Mouse (Mus musculus): ENCODE results near the gene Ltv1. TPM values are rescaled to one million over a fixed set of nuclear protein-coding genes. Genes with fewer than 3 reads are reported as not detected.
A peak's percentile ranks its signal among the peaks of the same experiment; 100 is the strongest.
"Not testable (repeated sequence)": the region's sequence is repeated elsewhere in the genome, so short reads cannot be mapped to it uniquely, and the experiment has no call there.

Gene Ltv1
- total RNA-seq, 2 experiments from 2014 or later = 22.4 to 27.8 TPM

DNA sequence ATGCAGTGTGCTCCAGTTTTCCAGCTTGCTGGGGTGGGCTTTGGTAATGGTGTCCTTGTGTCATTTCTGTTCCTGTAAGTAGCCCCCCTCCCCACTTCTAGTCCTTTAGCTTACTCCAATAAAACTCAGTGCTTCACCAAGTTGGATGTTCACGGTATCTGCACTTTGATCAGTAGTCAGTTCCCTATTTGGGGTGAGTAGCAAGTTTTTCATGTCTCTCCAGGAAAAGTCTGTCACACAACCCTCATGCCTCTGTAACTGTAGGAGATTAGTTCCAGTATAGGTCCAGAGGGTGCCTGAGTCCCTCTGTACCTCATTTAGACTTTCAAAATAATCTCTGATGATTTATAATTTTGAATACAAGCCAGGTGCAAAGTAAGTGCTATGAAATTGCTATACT lies 6.3 kb upstream of the Ltv1 start:
- no peak for DNase-seq
- intact Hi-C loops (cut with DNase I) = loop anchor here (10.0 kb wide), 2 partner anchors 184 to 1506 kb away; partner anchors contain the start of genes Nmbr and Vta1

- DNase-seq = no peak
- intact Hi-C loops (cut with DNase I) = loop anchor here (10.0 kb wide), 2 partner anchors 182 to 1508 kb away; partner anchors contain the start of genes Nmbr and Vta1
Measured at GRCm38 (mm10) chr10:13196872-13197507, 4.0 kb upstream of the Ltv1 start.

- intact Hi-C loops (cut with DNase I) = loop anchor here (10.0 kb wide), 2 partner anchors 179 to 1511 kb away; partner anchors contain the start of genes Nmbr and Vta1
- not testable (repeated sequence) for DNase-seq
Measured at GRCm38 (mm10) chr10:13193496-13193895, 528 bp upstream of the Ltv1 start.

- intact Hi-C loops (cut with DNase I) = loop anchor here (10.0 kb wide), 2 partner anchors 175 to 1515 kb away; partner anchors contain the start of genes Nmbr and Vta1
- no peak for DNase-seq
Measured at GRCm38 (mm10) chr10:13189881-13190280, 3.1 kb downstream of the Ltv1 start.

- DNase-seq = no peak
- intact Hi-C loops (cut with DNase I) = no loop called here
Measured at GRCm38 (mm10) chr10:13186754-13187153, 6.2 kb downstream of the Ltv1 start.

GRCm38 (mm10) chr10:13184170-13184766 lies 8.7 kb downstream of the Ltv1 start:
- no peak for DNase-seq
- intact Hi-C loops (cut with DNase I) = no loop called here

DNA sequence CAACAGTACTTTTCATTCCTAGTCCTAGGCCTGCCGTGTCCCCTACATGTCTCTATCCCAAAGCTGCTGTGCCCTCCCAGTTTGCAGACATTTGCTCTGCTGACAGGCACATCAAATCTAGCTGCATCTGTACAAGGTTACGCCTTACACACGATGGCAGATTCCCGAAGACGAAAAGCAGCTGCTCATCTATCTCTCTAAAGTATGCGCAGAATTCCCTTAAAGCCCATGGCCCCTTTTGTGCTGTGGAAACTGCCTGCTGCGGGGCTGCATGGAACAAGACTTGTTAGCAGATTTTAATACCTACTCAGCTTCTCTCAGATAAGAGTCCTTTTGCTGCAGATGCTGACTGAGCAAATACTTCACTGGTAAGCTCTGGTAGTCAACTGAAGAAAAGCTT lies 12.8 kb downstream of the Ltv1 start:
- DNase-seq = no peak
- intact Hi-C loops (cut with DNase I) = no loop called here

DNA sequence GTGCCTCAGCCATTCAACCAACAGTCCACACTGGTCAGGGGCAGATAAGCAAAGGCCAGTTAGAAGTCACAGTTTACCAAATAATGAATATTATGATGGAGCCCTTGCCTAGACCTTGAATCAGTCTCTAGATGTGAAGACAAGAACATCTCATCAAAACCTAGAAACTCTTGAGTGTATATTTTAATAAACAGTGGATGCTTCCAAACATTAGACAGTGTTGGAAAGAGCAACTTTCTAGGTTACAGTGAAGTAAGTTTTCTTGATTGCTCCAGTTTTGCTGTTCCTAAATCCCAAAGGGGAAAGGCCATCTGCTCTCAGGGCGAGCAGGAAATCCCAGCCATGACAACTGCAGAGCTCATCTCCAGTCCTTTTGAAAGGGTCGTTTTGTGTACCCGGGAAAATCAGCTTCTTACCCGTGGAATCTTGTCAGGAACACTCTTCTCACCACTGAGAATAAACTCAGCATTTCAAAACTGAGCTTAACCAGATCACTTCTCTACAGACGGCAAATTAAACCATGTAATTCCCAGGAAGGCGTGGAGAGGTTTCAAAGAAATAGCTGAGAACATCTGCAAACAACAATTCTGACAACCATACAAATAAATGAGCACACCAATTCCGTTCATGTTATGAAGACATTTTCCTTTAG lies 14.9 kb downstream of the Ltv1 start, which contains the start of gene Zc2hc1b:
Zc2hc1b (minus strand) TSS at position 51 of the 652 bp plus-strand sequence.
- no peak for DNase-seq
- intact Hi-C loops (cut with DNase I) = no loop called here

- intact Hi-C loops (cut with DNase I) = no loop called here
- no peak for DNase-seq
Measured at GRCm38 (mm10) chr10:13175866-13176265, 17.1 kb downstream of the Ltv1 start.

DNA sequence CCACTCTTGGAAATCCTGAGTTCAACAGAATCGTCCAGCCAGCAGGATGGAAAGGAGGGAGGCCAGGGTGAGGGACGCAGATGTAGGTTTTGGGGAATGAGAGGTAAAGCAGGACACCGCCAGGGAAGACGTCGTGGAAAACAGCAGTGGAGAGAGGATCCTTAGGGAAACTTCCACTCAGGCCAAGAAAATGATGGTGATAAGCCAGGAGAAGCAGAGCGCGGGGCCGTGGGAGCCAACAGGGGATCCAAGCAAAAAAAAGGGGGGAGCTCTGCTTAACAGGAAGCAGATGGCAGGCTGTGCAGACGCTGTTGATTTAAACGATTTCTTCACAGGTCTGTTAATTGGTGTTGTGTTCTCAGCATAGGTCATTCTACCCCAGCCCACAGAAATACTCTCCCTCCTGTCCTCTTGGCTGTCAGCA lies 20.2 kb downstream of the Ltv1 start:
- no peak for DNase-seq
- intact Hi-C loops (cut with DNase I) = no loop called here

DNA sequence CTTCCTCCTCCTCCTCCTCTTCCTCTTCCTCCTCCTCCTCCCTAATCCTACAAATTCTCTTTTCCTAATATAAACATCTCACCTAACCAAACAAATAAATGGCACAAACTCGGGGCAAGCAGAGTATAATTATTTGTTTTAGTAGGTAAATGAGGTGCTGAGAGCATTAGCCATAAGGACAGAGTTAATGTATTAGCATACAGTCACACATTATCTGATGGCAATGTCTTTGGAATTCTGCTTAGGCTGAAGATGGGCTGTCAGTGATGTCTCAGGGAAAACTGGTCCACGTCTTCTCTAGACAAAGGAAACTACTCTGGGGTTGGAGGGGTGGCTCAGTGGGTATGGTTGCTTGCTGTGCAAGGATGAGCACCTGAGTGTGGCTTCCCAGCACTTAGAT lies 21.5 kb downstream of the Ltv1 start:
- intact Hi-C loops (cut with DNase I) = no loop called here

DNA sequence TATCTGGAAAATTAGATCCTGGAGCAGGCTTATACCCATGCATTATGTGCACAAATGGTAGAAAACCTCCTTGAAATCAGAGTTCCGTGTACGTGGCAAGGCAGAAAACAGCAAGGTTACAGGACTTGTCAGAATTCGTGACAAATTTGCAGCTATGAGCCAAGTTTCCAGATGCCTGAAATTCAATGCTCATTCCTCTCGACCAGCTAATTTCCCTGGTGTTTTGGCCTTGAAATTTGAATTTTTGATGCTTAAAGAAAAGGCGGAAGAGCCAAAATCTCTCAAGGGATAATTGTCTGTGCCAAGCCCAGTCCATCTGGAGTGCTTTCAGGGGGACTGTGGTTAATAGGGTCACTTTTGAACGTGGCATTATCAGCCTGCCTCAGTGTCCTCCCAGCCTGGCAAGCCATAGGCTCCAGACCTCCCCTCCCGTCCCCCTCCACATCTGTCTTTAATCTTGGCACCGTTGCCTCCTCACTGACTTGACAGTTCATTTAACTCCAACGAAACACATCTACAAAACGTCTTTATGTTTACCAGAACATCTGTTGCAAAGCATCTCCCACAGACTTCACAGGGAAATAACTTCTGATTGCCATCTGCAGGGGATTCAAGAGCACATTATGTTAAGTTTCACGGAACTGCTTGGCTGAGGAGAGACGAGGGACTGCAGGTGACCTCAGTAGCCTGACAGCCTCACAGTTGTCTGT lies 22.1 kb downstream of the Ltv1 start:
- DNase-seq = no peak
- intact Hi-C loops (cut with DNase I) = no loop called here

More for the DNA sequence above, 21.5 kb downstream of the Ltv1 start:
- DNase-seq = no peak

- intact Hi-C loops (cut with DNase I) = no loop called here
- DNase-seq = no peak
Measured at GRCm38 (mm10) chr10:13168461-13168860, 24.5 kb downstream of the Ltv1 start.

GRCm38 (mm10) chr10:13162031-13162430 lies 30.9 kb downstream of the Ltv1 start:
- intact Hi-C loops (cut with DNase I) = no loop called here
- DNase-seq = no peak

DNA sequence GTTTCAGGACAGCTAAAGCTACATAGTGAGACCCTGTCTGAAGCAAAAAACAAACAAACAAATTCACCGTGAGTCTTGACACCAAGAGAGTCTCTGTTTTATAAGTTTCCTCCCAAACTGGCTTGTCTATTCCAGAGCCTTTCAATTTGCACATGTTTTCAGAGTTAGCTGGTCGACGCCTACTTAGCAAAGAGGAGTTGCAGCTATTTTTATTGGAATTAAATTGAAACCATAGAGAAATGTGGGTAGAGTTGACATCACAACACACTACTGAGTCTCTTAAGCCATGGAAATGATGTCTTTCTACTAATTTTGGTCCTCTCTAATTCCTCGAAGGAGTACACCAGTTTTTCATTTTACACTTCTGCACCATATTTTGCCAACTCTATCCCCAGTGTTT lies 32.1 kb downstream of the Ltv1 start:
- DNase-seq = no peak
- intact Hi-C loops (cut with DNase I) = no loop called here

GRCm38 (mm10) chr10:13155377-13155776 lies 37.6 kb downstream of the Ltv1 start:
- intact Hi-C loops (cut with DNase I) = no loop called here

DNA sequence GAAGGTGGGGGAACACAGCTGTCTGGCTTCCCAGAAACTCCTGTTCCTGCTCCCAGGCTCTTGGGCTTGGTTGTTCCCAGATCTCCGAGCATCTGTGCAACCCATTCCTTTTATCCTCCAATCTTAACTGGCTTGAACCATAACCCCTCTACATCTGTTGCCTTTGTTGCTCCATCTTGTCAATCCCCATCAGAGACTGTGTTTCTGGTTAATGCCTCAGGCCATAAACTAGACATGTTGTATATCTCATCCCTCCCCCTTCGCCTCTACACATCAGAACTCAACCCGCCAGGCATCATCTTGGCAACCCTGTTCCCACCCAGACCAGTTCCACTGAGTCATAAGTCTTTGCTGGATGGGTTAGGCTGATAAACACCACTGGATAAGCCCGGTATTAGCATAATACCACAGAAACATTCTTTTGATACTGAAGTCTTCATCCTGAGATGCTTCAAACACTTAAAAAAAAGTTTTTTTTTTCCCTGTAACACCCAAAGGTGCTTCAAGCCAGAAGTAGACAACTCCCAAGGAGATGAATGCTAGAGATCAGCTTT lies 40.1 kb downstream of the Ltv1 start:
- no peak for DNase-seq

More at GRCm38 (mm10) chr10:13155377-13155776, 37.6 kb downstream of the Ltv1 start:
- DNase-seq = no peak

GRCm38 (mm10) chr10:13151353-13151752 lies 41.6 kb downstream of the Ltv1 start:
- peak in 1 of 2 experiments; percentile 11 for DNase-seq
- intact Hi-C loops (cut with DNase I) = no loop called here

More for the DNA sequence above, 40.1 kb downstream of the Ltv1 start:
- intact Hi-C loops (cut with DNase I) = no loop called here

GRCm38 (mm10) chr10:13150435-13150834 lies 42.5 kb downstream of the Ltv1 start:
- DNase-seq = no peak
- intact Hi-C loops (cut with DNase I) = no loop called here

- intact Hi-C loops (cut with DNase I) = no loop called here
Measured at GRCm38 (mm10) chr10:13140434-13140833, 52.5 kb downstream of the Ltv1 start.

More at GRCm38 (mm10) chr10:13140434-13140833, 52.5 kb downstream of the Ltv1 start:
- DNase-seq = no peak

All from gastrocnemius, postnatal 36 days (tissue).